Mouse (Mus musculus) gastrocnemius, adult 2 months (tissue): ENCODE results near the gene Ubxn1. TPM values are rescaled to one million over a fixed set of nuclear protein-coding genes. Genes with fewer than 3 reads are reported as not detected.

ENCODE experiments used
- DNase-seq: peaks from one replicate; pipeline ENCODE4 v3.0.0; 2022
- H3K27ac ChIP-seq: fragments of 200-600 bp; 2 replicates; pipeline ENCODE4 v1.8.1; 2022; ENCODE audit warnings: mild to moderate bottlenecking
- H3K4me3 ChIP-seq: fragments of 200-600 bp; 2 replicates; pipeline ENCODE4 v1.8.1; 2022; ENCODE audit warnings: mild to moderate bottlenecking, moderate library complexity
- CTCF ChIP-seq: fragments of 200-600 bp; IDR thresholded peaks from 2 replicates; pipeline ENCODE4 v1.8.1; 2022; ENCODE audit warnings: antibody characterized with exemption, mild to moderate bottlenecking, moderate library complexity
- intact Hi-C: fragments of 180-260 bp; cut with DNase I; formaldehyde crosslinking; loops from one replicate; pipeline ENCODE4 v1.15.1; 2025
- total RNA-seq, 2 experiments: library from RNA; stranded (reverse); gene quantifications; 2 replicates each; pipeline ENCODE4 v1.2.3; 2021

Gene Ubxn1
- total RNA-seq, 2 experiments from 2014 or later = 199 to 235 TPM

- no peak for DNase-seq
- H3K27ac ChIP-seq = peak overlapping the region; percentile 94
- H3K4me3 ChIP-seq = peak overlapping the region; percentile 94
- no peak for TF ChIP-seq CTCF
- intact Hi-C loops = loop anchor here (1.0 to 2.0 kb wide), 2 partner anchors 28 to 97 kb away; partner anchors contain the start of gene Ganab
Observed at GRCm38 (mm10) chr19:8870838-8871237, 458 bp upstream of the Ubxn1 start.

- Histone ChIP-seq H3K27ac (peak overlapping the region; percentile 94), H3K4me3 (peak overlapping the region; percentile 94)
- no peak for DNase-seq
- intact Hi-C loops = no loop called here
- TF ChIP-seq CTCF = no peak
Observed at GRCm38 (mm10) chr19:8872266-8872840, 1.1 kb downstream of the Ubxn1 start.

GRCm38 (mm10) chr19:8875031-8875430 lies 3.7 kb downstream of the Ubxn1 start:
- H3K27ac ChIP-seq = peak overlapping the region; percentile 94
- TF ChIP-seq CTCF = no peak
- DNase-seq = peak; percentile 65
- intact Hi-C loops = no loop called here
- H3K4me3 ChIP-seq = peak overlapping the region; percentile 20

GRCm38 (mm10) chr19:8880311-8881033 lies 9.2 kb downstream of the Ubxn1 start, which contains the start of gene Uqcc3:
Gene Uqcc3 (minus strand): TSS chr19:8880923.
- DNase-seq = peak; percentile 93

GRCm38 (mm10) chr19:8881034-8881392 lies 9.7 kb downstream of the Ubxn1 start:
- H3K4me3 ChIP-seq = peak overlapping the region; percentile 83
- TF ChIP-seq CTCF = no peak
- peak overlapping the region; percentile 89 for H3K27ac ChIP-seq
- no peak for DNase-seq
- intact Hi-C loops = no loop called here

More at GRCm38 (mm10) chr19:8880311-8881033, 9.2 kb downstream of the Ubxn1 start, which contains the start of gene Uqcc3:
- no peak for TF ChIP-seq CTCF
- Histone ChIP-seq H3K27ac (peak within 1 kb of the TSS; percentile 89), H3K4me3 (peak within 1 kb of the TSS; percentile 83)
- intact Hi-C loops = no loop called here

GRCm38 (mm10) chr19:8883616-8884015 lies 12.3 kb downstream of the Ubxn1 start, which contains the start of the genes Lbhd1 and Gm49403:
Gene Lbhd1 (plus strand): TSS chr19:8883732.
Gene Gm49403 (plus strand): TSS chr19:8883930.
- intact Hi-C loops = no loop called here
- TF ChIP-seq CTCF = no peak

GRCm38 (mm10) chr19:8886916-8887584 lies 15.8 kb downstream of the Ubxn1 start:
- DNase-seq = no peak
- no peak overlapping the region for H3K4me3 ChIP-seq
- intact Hi-C loops = no loop called here
- no peak for TF ChIP-seq CTCF
- H3K27ac ChIP-seq = no peak overlapping the region

More at GRCm38 (mm10) chr19:8883616-8884015, 12.3 kb downstream of the Ubxn1 start, which contains the start of the genes Lbhd1 and Gm49403:
- no peak within 1 kb of the TSS for H3K4me3 ChIP-seq
- H3K27ac ChIP-seq = no peak within 1 kb of the TSS
- DNase-seq = no peak

DNA sequence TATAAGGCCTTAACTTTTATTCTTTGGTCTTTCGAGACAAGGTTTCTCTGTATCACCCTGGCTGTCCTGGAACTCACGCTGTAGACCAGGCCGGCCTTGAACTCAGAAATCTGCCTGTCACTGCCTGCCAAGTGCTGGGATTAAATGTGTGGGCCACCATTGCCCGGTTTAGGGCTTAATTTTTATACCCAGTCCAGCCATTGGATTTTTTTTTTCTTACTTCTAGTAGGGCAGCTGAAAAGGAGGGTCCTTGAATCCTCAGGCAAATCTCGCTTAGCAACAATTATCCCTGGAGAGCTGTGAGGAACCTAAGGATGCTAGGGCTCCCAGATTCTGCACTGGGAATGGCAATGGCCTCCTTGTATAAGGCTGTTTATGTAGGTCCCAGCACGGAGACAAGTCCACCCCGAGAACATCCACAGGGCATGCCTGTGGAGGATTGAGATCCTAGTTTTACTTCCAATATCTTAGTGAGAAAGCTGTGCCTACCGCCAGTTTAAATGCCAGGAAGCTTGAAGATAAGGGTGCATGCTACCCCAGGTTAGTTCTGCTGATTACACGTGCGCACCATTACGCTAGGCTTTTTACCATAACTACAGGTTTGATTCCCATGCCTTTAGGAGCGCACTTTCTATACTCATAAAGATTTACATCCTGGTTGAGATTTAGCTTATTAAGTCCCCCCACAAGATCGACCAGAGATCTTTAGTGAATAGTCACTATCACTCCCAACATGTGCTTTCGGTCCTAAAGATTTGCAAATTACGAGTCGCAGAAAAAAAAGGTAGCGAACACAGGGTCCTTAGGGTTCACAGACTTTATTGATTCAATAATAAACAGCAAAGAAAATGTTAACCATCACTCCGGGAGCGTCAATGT lies 16.5 kb downstream of the Ubxn1 start:
- intact Hi-C loops = no loop called here
- peak overlapping the region; percentile 82 for H3K4me3 ChIP-seq
- peak overlapping the region; percentile 90 for H3K27ac ChIP-seq
- TF ChIP-seq CTCF = no peak
- DNase-seq = no peak

DNA sequence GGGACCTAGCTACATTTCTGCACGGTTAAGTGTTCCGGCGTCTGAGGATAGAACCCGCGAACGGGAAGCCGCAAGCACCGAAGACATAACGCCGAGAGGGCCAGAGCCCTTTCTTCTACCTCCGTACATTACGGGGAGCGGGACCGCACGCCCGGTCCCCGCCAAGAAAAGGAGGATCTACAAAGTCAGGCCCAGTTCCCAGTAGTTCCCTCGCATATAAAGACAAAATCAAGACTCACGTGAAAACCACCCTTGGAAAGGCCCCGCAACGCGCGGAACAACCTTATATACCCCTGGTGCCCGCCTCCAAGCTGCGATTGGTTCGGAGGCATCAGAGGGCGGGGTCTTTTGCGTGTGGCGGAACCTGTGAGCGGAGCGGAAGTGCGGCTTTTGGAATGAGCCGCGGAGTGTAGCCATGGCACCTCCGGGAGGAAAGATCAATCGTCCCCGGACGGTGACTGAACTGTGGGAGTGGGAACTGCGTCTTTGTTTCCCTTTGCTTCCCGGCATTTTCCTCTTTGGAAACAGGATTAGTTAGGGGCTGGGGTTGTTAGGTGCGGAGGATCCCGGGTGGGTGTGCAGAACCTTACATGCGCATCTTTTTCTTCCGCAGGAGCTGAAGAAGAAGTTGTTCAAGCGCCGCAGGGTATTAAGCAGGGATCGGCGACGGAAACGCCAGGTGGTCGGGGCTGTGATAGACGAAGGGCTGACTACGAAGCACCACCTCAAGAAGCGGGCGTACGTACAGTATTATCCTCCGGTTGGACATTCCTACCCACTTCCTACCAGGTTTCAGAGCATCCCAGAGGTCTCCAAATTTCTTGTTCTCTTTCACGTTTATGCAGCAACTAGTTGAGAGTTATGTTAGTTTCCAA lies 17.5 kb downstream of the Ubxn1 start, which contains the start of the genes 1810009A15Rik and Gm49416:
Gene 1810009A15Rik, plus strand, starts transcription at position 343 of the 875 bp plus-strand sequence.
Gene Gm49416, plus strand, starts transcription at position 416 of the 875 bp plus-strand sequence.
- TF ChIP-seq CTCF = no peak

DNA sequence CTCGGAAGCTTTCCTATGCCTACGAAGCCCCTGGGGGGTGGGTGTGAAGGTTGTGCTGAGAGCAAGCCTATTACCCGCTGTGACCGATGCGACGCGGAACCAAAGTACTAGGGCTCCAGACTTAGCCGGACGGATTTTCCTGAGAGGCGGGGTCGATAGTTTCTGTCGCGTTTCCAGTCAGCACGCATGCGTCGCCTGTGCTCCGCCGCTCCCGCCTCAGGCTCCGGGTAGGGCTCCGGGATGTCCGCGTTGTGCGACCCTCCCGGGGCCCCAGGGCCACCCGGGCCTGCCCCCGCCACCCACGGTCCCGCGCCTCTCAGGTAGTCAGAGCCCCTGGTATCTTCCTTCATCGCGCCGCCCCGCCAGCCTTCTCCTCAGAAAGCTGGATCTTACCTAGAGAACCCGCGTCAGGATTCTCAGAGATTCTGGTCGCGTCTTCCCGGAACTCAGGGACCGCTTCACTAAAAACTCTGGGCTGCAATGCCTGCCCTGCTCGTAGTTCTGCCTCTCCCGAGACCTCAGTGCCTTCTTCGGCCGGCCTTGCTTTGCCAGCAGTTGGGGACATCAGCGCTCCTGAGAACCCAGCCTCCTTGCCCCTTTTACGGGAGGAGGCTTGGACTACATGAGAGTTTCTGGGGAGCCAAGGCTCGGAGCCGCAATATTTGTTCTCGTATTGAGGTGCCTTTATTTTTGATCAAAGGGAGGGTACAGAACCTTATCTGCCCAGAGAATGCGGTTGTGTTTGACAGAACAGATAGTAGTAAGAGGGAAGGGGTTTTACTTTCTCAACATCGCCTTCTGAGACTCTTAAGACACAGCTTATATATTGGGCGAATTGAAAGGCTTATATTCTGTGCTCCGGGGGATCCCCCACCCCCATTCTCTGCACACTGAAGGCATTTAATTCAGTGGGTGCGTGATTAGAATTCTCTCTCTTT lies 21.8 kb downstream of the Ubxn1 start, which contains the start of gene Ints5:
Gene Ints5, plus strand, starts transcription at position 177 of the 938 bp plus-strand sequence.
- peak; percentile 90 for DNase-seq
- no peak for TF ChIP-seq CTCF
- Histone ChIP-seq H3K27ac (peak within 1 kb of the TSS; percentile 94), H3K4me3 (peak within 1 kb of the TSS; percentile 83)
- intact Hi-C loops = loop anchor here (5.0 kb wide), 1 partner anchor 34 kb away; the partner anchor contains the start of genes Eml3 and Rom1

More for the DNA sequence above, 17.5 kb downstream of the Ubxn1 start, which contains the start of the genes 1810009A15Rik and Gm49416:
- intact Hi-C loops = no loop called here
- peak within 1 kb of the TSS; percentile 90 for H3K27ac ChIP-seq
- H3K4me3 ChIP-seq = peak within 1 kb of the TSS; percentile 82
- DNase-seq = peak; percentile 96
